Mouse (Mus musculus): Measurements from ENCODE around the gene Col27a1.
"Not testable (repeated sequence)": the region's sequence is repeated elsewhere in the genome, so short reads cannot be mapped to it uniquely, and the experiment has no call there.

Gene Col27a1

DNA sequence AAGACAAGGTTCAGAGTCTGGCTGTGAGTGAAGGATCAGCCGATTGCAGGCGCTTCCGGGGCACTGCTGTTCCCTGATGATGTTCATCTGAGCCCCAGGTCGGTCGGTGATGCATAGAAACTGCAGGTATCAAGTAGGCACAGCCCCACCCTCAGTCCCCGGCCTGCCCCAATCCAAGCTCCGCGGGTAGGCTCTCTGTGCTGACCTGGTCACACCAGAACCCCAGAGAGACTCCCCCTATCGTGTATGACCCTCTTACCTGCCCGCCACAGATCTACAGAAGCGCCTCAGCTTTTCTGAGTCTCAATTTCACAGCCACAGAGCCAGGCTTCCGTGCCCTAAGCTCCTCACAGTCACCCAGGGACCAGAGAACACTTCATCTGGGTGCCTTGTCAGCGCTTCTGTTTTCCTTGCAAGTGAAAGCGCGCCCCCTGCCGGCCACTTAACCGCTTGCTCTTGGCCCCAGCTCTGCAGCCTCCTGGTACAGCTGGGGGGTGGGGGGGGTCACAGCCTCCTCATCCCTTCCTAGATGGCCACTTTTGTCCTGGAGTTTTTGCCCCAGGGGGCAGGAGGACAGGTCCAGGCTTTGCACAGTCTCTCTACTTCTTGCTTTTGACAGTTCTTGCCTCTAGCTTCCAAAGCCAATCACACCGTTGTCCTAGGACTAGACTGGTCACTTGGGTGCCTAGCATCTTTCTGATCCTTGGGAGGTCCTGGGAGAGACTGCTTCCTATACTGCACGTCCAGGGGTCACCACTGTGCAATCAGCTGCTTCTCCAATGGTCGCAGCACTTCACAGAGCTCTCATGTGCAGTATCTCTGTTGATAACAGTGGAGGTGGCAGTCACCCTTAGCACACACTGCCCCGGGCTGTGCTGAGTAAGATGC, 93.6 kb downstream of the Col27a1 start:
- in situ Hi-C loops (cut with MseI, MboI) = loop anchor here (5.0 kb wide), 2 partner anchors 90 to 150 kb away; no protein-coding TSS in a partner anchor

DNA sequence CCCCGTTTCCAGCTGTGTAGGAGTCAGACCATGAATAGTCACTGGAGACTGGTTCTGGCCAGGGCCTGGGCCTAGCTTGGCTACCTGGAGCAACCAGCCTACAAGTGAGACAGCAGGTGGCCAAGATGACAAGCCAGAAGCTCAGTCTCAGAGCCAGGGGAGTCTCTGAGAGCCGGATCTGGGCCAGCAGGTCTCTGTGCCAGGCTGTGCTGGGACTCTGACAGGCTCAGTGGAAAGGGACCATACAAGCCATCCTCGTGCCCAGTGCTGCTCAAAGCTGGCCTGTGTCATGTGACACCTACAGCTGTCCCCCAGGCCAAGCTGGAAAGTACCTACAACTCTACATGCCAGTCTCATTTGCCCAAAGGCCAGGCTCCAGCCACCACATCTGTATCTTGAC, 94.5 kb downstream of the Col27a1 start:
- in situ Hi-C loops (cut with MseI, MboI) = loop anchor here (5.0 kb wide), 2 partner anchors 91 to 151 kb away; no protein-coding TSS in a partner anchor

DNA sequence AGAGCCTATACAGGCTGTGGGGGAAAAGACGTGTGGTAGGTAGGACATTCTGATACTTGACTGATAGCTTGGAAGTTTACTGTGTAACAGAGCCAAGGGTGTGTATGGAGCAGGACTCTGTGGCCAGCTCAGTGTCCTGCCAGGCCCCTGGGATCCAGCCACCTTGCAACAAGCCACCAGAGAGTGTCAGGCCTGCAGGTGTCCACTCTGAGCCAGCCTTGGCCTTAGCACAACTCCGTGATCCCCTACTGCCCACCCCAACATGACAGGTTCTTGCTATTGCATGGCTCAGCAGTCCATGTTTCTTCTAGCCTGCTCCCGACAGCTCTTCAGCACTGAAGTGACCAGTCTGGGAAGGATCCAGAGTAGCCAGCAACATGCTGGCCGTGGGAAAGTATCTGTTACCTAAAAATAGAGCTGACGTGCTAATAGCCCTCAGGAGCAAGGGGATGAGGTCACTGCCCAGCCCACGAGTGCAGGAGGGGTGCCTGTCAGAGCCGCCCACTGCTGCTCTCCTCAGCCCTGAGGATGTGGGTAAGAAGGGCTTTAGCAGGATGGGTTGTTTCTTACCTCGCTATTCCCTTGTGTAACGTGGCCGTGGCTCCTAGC, 96.5 kb downstream of the Col27a1 start:
- in situ Hi-C loops (cut with MseI, MboI) = loop anchor here in 1 of 2 experiments (5.0 kb wide), 1 partner anchor 153 kb away; no protein-coding TSS in a partner anchor

- in situ Hi-C loops (cut with MseI, MboI) = loop anchor here in 1 of 2 experiments (5.0 kb wide), 1 partner anchor 154 kb away; no protein-coding TSS in a partner anchor
Measured at GRCm38 (mm10) chr4:63311426-63311825, 97.6 kb downstream of the Col27a1 start.

GRCm38 (mm10) chr4:63314063-63314462, 100.3 kb downstream of the Col27a1 start:
- in situ Hi-C loops (cut with MseI, MboI) = loop anchor here in 1 of 2 experiments (5.0 kb wide), 1 partner anchor 157 kb away; no protein-coding TSS in a partner anchor

- in situ Hi-C loops (cut with MseI, MboI) = no loop called here
Measured at GRCm38 (mm10) chr4:63316076-63316746, 102.4 kb downstream of the Col27a1 start.

GRCm38 (mm10) chr4:63319566-63319965, 105.8 kb downstream of the Col27a1 start:
- in situ Hi-C loops (cut with MseI, MboI) = not testable (repeated sequence)

- in situ Hi-C loops (cut with MseI, MboI) = no loop called here
Measured at GRCm38 (mm10) chr4:63323275-63323815, 109.5 kb downstream of the Col27a1 start.

DNA sequence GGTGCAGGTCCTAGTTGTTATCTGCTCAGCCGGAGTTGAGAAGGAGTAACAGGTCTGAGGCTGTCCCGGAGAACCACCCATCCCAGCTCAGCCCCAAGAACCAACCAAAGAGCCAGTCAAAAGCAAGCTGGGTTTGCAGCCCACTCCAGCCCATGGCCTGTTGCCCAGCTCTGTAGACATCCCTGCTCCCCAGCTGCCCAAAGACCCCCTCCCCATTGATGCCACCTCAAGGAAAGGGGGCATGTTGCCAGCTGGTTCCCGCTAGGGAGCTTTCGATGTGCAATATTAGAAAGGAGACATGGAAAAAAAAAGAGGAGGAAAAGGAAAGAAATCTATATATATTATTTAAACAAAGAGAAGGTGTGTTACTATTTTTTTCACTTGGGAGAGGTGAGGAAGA, 119.6 kb downstream of the Col27a1 start:
- in situ Hi-C loops (cut with MseI, MboI) = no loop called here

DNA sequence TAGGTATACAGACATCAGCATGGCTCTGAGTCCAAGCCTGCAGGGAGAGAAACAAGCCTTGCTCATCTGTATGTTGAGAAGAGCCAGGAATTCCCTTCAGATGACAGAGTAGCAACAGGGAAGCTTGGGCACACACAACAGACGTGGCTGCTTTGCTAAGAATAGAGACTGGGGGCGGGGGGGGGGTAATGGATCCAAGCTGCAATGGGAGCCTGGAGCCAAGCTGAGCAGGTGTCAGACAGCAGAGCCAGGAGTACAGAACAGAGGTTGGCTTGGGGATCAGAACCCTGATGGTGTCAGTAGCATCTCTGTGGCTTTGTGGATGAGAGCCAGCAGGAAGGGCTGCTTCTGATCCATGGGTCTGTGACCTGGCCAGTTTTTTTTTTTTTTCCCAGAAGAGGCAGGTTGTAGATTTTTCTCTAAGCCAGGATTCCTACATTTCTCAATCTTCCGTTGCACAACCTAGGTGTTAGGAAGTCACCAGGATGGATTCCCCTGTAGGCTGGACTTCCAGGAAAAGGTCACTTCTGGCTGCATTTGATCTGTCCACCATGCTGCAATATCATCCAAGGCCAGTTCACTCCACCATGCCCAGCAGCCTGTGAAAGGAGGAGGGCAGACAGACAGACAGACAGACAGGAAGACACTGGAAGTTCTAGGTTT, 124.7 kb downstream of the Col27a1 start:
- in situ Hi-C loops (cut with MseI, MboI) = no loop called here

DNA sequence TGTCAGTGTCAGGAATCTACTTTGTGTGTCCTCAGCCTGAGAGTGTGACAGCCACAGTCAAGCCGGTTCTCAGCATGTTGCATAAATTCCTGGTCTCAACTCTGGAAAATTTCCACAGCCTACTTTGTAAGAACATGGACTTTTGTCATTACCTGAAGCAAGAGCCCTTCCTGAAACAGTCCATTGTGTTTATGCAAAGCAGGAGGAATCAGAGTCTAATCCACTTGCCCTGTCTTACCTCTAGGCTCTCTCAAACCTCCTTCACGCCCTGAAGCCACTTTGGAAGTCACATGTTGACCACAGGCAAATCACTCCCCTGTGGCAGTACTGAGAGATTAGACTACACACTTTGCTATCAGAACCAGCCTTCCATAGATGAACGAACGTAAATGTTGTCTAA, 128.7 kb downstream of the Col27a1 start:
- in situ Hi-C loops (cut with MseI, MboI) = no loop called here

- in situ Hi-C loops (cut with MseI, MboI) = no loop called here
Measured at GRCm38 (mm10) chr4:63343608-63344007, 129.8 kb downstream of the Col27a1 start.

DNA sequence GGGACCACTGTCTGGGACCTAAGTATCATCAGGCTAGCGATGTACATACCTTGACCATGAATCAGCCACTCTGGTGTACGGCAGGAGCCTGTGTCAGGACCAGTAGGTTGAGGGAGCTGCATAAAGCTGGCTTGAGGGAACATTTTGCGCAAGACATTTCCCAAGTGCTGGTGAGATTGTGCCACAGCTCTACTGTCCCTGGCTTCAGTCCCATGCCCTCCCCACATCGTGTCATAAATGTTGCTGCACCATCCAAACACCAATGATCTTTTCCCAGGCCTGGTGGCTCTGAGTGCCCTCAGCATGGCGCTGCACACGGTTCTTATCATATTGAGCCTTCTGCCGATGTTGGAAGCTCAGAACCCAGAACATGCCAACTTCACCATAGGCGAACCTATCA, 130.5 kb downstream of the Col27a1 start, which contains the start of gene Orm1:
Gene Orm1 (plus strand): TSS at position 266 of the 400 bp plus-strand sequence.
- in situ Hi-C loops (cut with MseI, MboI) = no loop called here

DNA sequence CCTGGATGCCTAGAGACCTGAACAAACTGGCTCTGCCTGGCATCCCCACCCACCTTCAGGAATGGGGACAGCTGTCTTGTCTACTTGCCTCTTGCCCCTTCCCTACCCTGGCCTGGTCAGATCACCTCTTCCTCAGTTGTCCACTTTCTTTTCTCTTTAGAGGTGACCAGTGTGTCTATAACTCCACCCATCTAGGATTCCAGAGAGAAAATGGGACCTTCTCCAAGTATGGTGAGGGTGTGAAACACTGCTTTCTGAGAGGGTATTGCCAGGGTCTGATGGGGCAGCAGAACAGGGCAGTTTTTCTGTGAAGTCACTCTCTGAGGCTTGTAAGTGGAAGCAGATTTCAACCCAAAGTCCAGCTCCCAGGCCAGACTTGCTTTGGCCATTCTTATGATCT, 131.5 kb downstream of the Col27a1 start:
- in situ Hi-C loops (cut with MseI, MboI) = no loop called here

DNA sequence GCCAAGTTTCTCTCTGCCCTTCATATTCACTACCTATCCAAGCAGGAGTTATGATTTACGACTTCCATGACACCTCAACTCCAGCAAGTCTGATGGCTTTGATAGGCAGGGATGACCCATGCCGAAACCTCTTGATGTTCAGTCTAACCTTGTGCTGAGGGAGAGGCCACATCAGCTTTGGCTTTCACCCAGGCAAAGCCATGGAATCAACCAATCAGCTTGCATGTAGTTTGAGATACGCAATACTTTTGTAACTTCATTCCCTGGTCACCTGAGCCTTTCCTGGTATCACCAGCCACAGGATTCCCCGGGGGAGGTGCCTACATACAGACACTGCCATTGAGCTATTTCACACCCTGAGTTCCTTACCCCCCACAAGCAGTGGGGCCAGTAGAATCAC, 132.9 kb downstream of the Col27a1 start:
- in situ Hi-C loops (cut with MseI, MboI) = no loop called here

GRCm38 (mm10) chr4:63348524-63348923, 134.7 kb downstream of the Col27a1 start:
- in situ Hi-C loops (cut with MseI, MboI) = no loop called here

- in situ Hi-C loops (cut with MseI, MboI) = no loop called here
Measured at GRCm38 (mm10) chr4:63355877-63356665, 142.3 kb downstream of the Col27a1 start, which contains the start of gene Orm3. TSS of gene Orm3 (plus strand) at chr4:63356162.

GRCm38 (mm10) chr4:63356981-63357570, 143.3 kb downstream of the Col27a1 start:
- in situ Hi-C loops (cut with MseI, MboI) = no loop called here

DNA sequence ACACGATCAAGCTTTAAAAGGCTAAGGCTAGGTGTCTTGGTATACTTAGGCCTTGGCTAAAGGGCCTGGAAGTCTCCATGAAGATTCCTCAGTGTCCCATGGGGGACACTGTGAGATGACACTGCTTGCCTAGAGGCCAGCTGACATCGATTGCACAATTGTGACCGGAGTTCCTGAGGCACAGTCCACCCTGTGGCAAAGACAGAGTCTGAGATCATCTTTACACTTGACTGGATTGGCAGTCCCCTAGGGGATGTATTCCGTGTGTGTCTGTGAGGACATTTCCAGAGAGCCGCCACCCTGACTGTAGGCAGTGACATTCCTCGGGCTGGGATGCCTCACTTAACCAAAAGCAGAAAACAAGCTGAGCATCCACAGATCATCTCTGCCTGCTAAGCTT, 146.1 kb downstream of the Col27a1 start:
- in situ Hi-C loops (cut with MseI, MboI) = no loop called here

DNA sequence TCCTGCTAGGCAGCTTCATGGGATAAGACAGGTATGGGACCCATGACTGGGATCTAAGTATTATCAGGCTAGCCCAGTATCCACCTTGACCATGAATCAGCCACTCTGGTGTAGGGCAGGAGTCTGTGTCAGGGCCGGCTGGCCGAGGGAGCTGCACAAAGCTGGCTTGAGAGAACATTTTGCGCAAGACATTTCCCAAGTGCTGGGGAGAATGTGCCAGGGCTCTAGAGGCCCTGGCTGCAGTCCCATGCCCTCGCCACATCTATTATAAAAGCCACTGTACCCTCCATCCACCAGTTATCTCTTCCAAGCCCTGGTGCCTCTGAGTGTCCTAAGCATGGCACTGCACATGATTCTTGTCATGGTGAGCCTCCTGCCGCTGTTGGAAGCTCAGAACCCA, 148.3 kb downstream of the Col27a1 start, which contains the start of gene Orm2:
Gene Orm2 (plus strand): TSS at position 300 of the 400 bp plus-strand sequence.
- in situ Hi-C loops (cut with MseI, MboI) = no loop called here

Data from mouse trophoblast stem cell (cell line).